Mouse (Mus musculus) forebrain, embryonic 13.5 days (tissue): ENCODE data around the gene Cnksr3. TPM values are rescaled to one million over a fixed set of nuclear protein-coding genes. Genes with fewer than 3 reads are reported as not detected.

Experiments used
- ATAC-seq: fragments of 200-750 bp; cut with Nextera tagmentation; 2 replicates; pipeline ENCODE4 v1.8.0; 2017
- H3K27ac ChIP-seq: fragments of 300-500 bp; sonication (generic); 2 replicates; pipeline ENCODE4 v1.5.1; 2015; ENCODE audit warnings: inconsistent platforms, mild to moderate bottlenecking, moderate library complexity
- H3K27me3 ChIP-seq: fragments of 300-500 bp; sonication (generic); 2 replicates; pipeline ENCODE4 v1.6.1; 2015; ENCODE audit warnings: mild to moderate bottlenecking, inconsistent platforms
- H3K36me3 ChIP-seq: fragments of 300-500 bp; sonication (generic); 2 replicates; pipeline ENCODE4 v1.6.1; 2015; ENCODE audit warnings: mild to moderate bottlenecking, inconsistent platforms; ENCODE audit not compliant: poor library complexity, severe bottlenecking
- H3K4me1 ChIP-seq: fragments of 300-500 bp; sonication (generic); 2 replicates; pipeline ENCODE4 v1.6.1; 2015; ENCODE audit warnings: inconsistent platforms
- H3K4me2 ChIP-seq: fragments of 300-500 bp; sonication (generic); 2 replicates; pipeline ENCODE4 v1.6.1; 2015; ENCODE audit warnings: inconsistent platforms, mild to moderate bottlenecking, moderate library complexity
- H3K4me3 ChIP-seq: fragments of 300-500 bp; sonication (generic); 2 replicates; pipeline ENCODE4 v1.5.1; 2015; ENCODE audit warnings: mild to moderate bottlenecking, inconsistent platforms
- H3K9ac ChIP-seq: fragments of 300-500 bp; sonication (generic); 2 replicates; pipeline ENCODE4 v1.6.1; 2015; ENCODE audit warnings: mild to moderate bottlenecking, inconsistent platforms
- H3K9me3 ChIP-seq: fragments of 300-500 bp; sonication (generic); replicated peaks from 2 replicates; pipeline ENCODE4 v1.6.1; 2016; ENCODE audit warnings: inconsistent platforms
- WGBS: fragments of 180-500 bp; shearing (Covaris S2); methylation state at CpG from one replicate; pipeline ENCODE4 v1.1.7; 2015; 5-methylcytosine and 5-hydroxymethylcytosine counted together
- polyA plus RNA-seq: library from polyadenylated mRNA; unstranded; fragments of >200 nt; fragmentation: Nextera tagmentation; extraction: Ambion mirVana; gene quantifications from 2 replicates; pipeline ENCODE4 v1.2.1, GENCODE M21; 2015

Cnksr3 gene
- polyA plus RNA-seq, 1 experiment from 2014 or later: 4.2 TPM

DNA sequence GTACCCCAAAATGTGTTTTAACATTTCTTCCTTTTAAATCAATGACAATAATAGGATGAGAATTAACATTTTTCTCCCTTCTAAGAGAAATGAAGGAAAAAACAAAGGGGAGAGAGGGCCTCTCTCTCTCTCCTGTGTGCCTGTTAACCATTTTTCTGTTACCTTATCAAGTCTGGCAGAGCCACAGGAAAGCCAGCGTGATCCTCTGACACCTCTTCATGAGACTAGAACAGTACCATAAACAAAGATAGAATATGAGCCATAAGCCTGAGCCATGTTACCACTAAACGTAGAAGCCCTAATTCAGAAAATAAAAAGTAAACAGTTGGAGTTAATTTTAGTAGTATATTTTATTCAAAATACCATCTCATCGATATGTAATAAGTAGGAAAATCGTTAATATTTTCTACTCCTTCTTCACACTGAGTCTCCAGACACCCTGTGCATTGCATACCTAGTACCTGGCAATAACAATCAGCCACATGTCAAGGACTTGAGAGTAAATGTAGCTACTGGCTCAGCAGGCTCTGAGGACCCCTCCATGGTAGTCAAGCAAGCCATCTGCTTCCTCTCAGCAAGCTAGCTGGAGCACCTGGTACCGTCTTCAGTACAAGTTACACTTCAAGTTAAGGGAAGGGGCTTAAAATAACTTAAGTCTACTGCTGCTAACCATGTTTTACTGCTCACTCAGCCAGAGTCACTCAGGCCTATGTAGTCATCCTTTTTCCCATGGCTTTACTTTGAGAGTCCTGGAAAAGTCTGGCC lies 2.2 kb downstream of the Cnksr3 start:
- Histone ChIP-seq H3K36me3 (no peaks in the 10 kb centered on the region), H3K4me3 (peak overlapping the region; percentile 73), H3K4me2 (peak overlapping the region; percentile 98), H3K9me3 (no peaks in the 10 kb centered on the region), H3K27ac (no peak overlapping the region; the same call in 1 of the 2 replicates), H3K4me1 (peaks cover 28% of the 10 kb centered on the region), H3K9ac (peak overlapping the region; percentile 73; the same call in 1 of the 2 replicates), H3K27me3 (no peaks in the 10 kb centered on the region)
- WGBS: 75% methylated on average over 5 of the region's 5 CpGs
- no peak for ATAC-seq

DNA sequence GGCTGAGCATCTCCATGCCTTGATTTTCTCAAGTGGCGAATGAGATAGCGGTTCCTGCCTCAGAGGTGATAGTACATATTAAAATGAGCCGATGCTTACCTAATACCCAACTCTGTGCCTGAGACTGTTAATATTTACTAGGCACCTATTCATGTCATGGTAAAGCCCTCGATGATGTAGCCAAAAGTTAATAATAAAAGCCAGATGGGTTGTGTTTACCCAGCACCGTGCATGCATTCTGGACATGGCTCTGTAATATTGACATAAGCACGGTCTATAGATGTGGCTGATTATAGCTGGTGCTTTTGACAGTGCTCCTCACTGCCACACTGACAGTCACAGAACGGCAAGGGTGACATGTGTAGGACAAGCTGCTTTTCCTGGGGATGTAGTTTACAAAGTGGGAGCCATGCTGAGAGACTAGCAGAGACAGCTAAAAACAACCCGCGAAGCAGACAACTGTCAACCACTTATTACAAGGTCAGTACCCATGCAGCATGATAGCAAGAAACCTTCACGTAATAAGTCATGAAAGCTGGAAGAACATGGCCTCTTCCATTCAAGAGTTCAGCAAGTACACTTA lies 3.1 kb downstream of the Cnksr3 start:
- Histone ChIP-seq H3K4me1 (peaks cover 27% of the 10 kb centered on the region), H3K9me3 (no peaks in the 10 kb centered on the region), H3K27me3 (no peaks in the 10 kb centered on the region), H3K27ac (no peak overlapping the region), H3K36me3 (no peaks in the 10 kb centered on the region), H3K4me3 (no peak overlapping the region), H3K9ac (no peak overlapping the region), H3K4me2 (no peak overlapping the region)
- no peak for ATAC-seq
- 87% methylated on average over 10 of the region's 10 CpGs for WGBS

DNA sequence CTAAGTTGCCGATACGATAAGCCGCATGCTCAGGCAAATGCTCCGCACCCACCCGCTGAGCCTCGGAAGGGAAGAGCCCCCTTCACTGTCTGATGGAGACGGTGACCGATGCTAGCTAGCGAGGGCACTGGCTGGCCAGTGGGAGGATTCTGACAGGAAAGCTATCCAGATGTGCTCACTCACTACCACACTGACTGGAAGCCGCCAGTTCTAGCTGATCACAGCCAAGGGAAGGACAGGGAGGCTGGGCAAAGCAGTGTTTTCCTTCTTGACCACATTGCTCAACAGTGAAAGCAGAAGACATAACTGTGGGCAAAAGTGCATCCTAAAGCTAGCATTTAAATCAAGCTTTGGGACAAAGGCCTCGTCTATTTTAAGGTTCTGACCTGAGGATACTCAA lies 4.7 kb downstream of the Cnksr3 start:
- 87% methylated on average over 11 of the region's 11 CpGs for WGBS

DNA sequence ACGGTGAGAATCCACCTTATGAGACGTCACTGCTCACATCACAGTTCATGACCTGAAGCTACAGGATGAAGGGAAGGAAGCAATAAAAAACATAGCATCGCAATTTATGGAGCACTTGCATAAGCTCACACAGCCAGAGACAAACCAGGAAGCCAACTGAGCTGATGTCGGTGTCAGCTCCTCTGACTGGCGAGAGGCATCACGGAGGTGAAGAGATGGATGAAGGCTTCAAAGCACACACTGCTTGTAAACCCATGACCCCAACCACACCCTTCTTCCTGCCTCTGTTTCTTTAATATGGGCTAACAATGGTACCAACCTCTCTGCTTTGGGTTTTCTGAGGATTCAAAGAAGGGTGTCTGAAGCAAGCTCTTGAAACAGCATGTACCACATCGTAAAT lies 5.5 kb downstream of the Cnksr3 start:
- 85% methylated on average over 7 of the region's 7 CpGs for WGBS
- Histone ChIP-seq H3K9ac (no peak overlapping the region), H3K27ac (no peak overlapping the region), H3K4me1 (peaks cover 13% of the 10 kb centered on the region), H3K36me3 (no peaks in the 10 kb centered on the region), H3K9me3 (no peaks in the 10 kb centered on the region), H3K27me3 (no peaks in the 10 kb centered on the region), H3K4me2 (no peak overlapping the region), H3K4me3 (no peak overlapping the region)
- ATAC-seq: no peak

More for the DNA sequence above, 4.7 kb downstream of the Cnksr3 start:
- Histone ChIP-seq H3K27me3 (no peaks in the 10 kb centered on the region), H3K4me3 (no peak overlapping the region), H3K9me3 (no peaks in the 10 kb centered on the region), H3K4me1 (peaks cover 13% of the 10 kb centered on the region), H3K9ac (no peak overlapping the region), H3K36me3 (no peaks in the 10 kb centered on the region), H3K4me2 (no peak overlapping the region), H3K27ac (no peak overlapping the region)
- no peak for ATAC-seq

DNA sequence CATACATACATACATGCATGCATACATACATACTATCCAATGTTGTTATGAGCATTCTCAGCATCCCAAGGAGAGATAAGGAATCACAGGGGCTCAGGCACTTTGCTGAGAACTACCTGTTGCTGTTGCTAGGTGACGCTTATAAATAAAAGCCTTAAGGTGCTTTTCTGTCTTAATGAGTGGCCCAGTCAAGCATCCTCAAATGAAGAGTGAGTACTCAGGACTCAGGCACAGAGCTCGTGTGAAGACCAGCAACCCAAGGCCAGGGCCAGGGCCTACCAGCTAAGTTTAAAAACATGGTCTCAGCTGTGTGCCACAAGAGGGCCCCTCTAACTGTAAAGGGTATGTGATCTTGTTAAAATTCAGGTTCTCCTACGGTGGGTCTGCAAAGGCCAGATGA lies 6.5 kb downstream of the Cnksr3 start:
- H3K4me2 ChIP-seq: no peak overlapping the region
- no peaks in the 10 kb centered on the region for H3K27me3 ChIP-seq
- H3K9me3 ChIP-seq: no peaks in the 10 kb centered on the region
- H3K9ac ChIP-seq: no peak overlapping the region
- no peak for ATAC-seq
- H3K4me3 ChIP-seq: no peak overlapping the region
- no peaks in the 10 kb centered on the region for H3K36me3 ChIP-seq
- no peak overlapping the region for H3K27ac ChIP-seq
- WGBS: 82% methylated on average over 3 of the region's 3 CpGs
- H3K4me1 ChIP-seq: peaks cover 10% of the 10 kb centered on the region

DNA sequence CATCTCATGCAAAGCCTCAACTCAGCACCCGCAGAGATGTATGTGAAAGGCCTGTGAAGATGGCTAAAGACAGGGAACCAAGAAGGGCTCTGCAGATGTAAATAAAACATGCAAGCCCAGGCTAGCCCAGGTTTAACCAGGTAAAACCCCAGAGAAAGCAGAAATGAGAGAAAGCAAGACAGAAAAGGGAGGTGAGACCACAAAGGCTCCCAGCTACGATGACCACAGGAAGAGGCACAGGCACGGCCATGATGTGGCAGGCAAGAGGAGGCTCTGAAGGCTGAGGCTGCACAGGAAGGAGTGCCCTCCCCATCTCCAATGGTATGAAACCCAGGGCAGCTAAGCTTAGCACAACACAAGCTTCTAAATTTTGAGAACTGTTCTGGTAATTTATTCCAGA lies 7.1 kb downstream of the Cnksr3 start:
- no peak for ATAC-seq
- no peak overlapping the region for H3K27ac ChIP-seq
- H3K36me3 ChIP-seq: no peaks in the 10 kb centered on the region
- H3K4me2 ChIP-seq: no peak overlapping the region
- H3K4me1 ChIP-seq: peaks cover 4% of the 10 kb centered on the region
- 87% methylated on average over 3 of the region's 3 CpGs for WGBS
- no peaks in the 10 kb centered on the region for H3K27me3 ChIP-seq
- H3K9me3 ChIP-seq: no peaks in the 10 kb centered on the region
- no peak overlapping the region for H3K4me3 ChIP-seq
- H3K9ac ChIP-seq: no peak overlapping the region

DNA sequence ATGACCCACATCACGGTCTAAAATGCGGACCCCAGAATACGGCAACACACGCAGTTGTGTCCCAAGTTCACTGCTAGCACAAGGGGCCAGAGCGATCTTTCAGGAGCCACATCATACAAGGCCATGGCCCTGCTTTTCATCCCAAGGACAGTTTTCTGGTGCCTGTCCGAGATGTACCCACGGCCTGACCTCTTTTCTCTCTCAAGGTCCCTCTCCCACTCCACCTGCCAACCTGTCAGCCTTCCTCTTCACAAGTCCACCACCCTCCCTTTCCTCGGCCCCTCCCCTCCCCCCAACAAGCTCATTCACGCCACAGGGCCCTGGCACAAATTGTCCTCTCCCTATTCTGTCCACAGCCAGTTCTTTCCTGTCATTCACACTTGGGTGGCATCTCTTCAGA lies 9.5 kb downstream of the Cnksr3 start:
- Histone ChIP-seq H3K9ac (no peak overlapping the region), H3K9me3 (no peaks in the 10 kb centered on the region), H3K27me3 (no peaks in the 10 kb centered on the region), H3K27ac (no peak overlapping the region), H3K4me3 (no peak overlapping the region), H3K36me3 (no peaks in the 10 kb centered on the region), H3K4me1 (0 out of 2 replicates have a peak, but pooled peaks cover 3% of the 10 kb centered on the region), H3K4me2 (no peak overlapping the region)
- 94% methylated on average over 9 of the region's 9 CpGs for WGBS
- no peak for ATAC-seq

DNA sequence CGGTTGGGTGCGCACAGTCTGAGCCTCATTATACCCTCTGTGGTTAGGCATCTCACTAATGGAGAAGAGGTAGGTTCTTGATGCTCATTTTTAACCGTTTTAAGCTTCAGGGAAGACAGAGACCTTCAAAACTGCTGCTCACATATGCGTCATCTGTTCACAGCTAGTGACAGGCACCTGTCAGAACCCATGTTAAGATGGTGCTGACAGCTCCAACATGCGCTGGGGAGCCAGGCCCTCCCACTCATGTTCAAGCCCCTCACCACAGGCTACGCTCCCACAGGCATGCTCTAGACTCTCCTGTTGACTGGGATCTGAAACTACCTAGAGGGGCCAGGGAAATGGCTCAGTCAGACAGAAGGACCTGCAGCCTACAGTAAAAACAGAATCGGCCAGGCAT lies 11.4 kb downstream of the Cnksr3 start:
- Histone ChIP-seq H3K27me3 (no peaks in the 10 kb centered on the region), H3K4me1 (peaks cover 10% of the 10 kb centered on the region; the same call in 1 of the 2 replicates), H3K9ac (no peak overlapping the region), H3K9me3 (no peaks in the 10 kb centered on the region), H3K27ac (no peak overlapping the region), H3K36me3 (no peaks in the 10 kb centered on the region), H3K4me2 (no peak overlapping the region), H3K4me3 (no peak overlapping the region)
- no peak for ATAC-seq
- 84% methylated on average over 7 of the region's 7 CpGs for WGBS

DNA sequence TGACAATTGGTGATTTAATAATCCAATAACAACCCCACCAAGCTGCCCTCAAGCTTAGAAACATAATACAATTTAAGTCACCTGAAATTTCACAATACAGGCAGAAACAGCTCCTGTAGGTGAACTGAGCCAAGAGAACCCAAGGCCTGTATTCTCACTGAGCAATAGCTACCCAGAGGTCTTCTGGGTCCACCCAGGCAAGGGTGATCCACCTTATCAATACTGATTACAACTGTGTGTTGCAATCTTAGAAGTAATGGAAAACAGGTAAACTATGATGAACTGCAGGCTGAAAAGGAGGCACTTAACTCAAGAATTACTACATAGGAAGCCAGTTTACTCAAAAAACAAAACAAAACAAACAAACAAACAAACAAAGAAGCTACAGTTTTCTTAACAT lies 13.8 kb downstream of the Cnksr3 start:
- Histone ChIP-seq H3K9me3 (no peaks in the 10 kb centered on the region), H3K4me2 (no peak overlapping the region), H3K27me3 (no peaks in the 10 kb centered on the region), H3K4me3 (no peak overlapping the region), H3K9ac (no peak overlapping the region), H3K36me3 (no peaks in the 10 kb centered on the region), H3K27ac (no peak overlapping the region), H3K4me1 (peaks cover 10% of the 10 kb centered on the region; the same call in 1 of the 2 replicates)
- no peak for ATAC-seq

DNA sequence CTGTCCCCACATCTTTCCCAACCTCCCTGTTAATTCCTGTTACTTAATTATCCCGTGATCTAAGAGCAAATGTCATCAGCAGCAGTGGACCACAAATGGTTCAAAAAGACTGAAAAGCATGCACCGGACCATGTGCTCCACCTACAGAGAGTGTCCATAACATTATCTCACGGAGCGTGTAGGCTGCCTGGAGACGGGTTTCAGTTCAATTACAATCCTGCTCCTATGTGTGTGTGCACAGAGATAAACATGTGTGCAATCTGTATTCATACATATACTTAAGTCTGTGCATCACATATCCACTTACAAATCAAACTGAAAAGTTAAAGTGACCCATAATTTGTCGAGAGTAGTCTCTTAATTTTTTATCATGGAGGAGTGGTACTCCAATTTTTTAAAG lies 14.3 kb downstream of the Cnksr3 start:
- peaks cover 10% of the 10 kb centered on the region; the same call in 1 of the 2 replicates for H3K4me1 ChIP-seq
- no peak overlapping the region for H3K4me3 ChIP-seq
- no peak for ATAC-seq
- no peak overlapping the region for H3K4me2 ChIP-seq
- no peaks in the 10 kb centered on the region for H3K36me3 ChIP-seq
- H3K27me3 ChIP-seq: no peaks in the 10 kb centered on the region
- no peak overlapping the region for H3K9ac ChIP-seq
- 89% methylated on average over 6 of the region's 6 CpGs for WGBS
- no peaks in the 10 kb centered on the region for H3K9me3 ChIP-seq
- H3K27ac ChIP-seq: no peak overlapping the region

DNA sequence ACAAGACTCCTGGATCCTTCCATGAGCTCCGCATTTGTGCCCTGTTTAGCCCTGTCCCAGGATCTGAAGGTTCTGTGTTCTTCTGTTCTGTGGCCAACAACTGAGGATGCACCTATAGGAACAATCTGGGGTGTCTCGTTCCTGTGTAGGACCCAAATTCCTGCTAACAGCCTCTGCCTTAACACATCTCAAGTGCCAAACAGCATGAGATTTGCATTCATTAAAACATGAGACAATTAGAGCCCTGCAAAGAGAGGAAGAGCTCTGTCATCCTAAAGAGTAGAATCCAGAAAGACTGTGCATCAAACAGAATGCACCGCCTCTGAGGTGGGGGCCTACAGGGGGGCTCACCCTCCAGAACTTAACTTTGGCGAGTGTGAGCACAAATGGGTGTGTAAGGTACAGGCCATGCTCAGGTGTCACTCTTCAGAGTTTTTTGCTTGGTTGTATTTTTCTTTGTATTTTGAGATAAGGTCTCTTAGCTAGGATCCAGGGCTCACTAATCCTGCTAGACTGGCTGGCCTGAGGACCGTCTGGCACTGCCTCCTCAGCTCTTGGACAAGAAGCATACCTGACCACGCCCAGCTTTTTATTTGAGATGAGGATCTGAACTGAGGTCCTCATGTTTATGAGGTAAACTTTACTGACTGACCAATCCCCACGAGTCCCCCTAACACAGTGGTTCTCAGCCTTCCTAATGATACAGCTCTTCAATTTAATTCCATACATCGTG lies 15.2 kb downstream of the Cnksr3 start:
- Histone ChIP-seq H3K4me1 (peaks cover 10% of the 10 kb centered on the region; the same call in 1 of the 2 replicates), H3K27ac (no peak overlapping the region), H3K9me3 (no peaks in the 10 kb centered on the region), H3K4me3 (no peak overlapping the region), H3K27me3 (no peaks in the 10 kb centered on the region), H3K4me2 (no peak overlapping the region), H3K9ac (no peak overlapping the region), H3K36me3 (no peaks in the 10 kb centered on the region)
- no peak; the same call in 1 of the 2 replicates for ATAC-seq
- WGBS: 70% methylated on average over 8 of the region's 8 CpGs

DNA sequence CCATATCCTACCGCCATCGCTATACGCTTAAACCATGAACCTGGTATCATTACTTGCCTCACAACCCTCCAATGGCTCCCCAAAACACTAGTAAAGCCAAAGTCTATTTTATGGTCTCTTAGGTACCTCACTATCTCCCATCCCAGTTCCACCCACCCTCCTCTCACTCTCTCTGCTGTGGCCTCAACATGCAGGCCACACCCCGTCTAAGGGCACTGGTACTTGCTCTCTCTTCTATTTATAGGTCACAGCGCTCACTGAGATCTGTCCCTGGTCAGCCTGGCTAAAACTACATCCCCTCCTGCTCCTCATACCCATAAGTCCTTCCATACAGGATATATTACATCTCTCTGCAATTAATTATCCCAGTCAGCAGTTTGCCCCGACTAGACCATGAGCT lies 16.1 kb downstream of the Cnksr3 start:
- H3K9me3 ChIP-seq: no peaks in the 10 kb centered on the region
- no peaks in the 10 kb centered on the region for H3K27me3 ChIP-seq
- H3K36me3 ChIP-seq: no peaks in the 10 kb centered on the region
- no peak for ATAC-seq
- 86% methylated on average over 6 of the region's 6 CpGs for WGBS
- no peak overlapping the region for H3K27ac ChIP-seq
- no peak overlapping the region for H3K4me3 ChIP-seq
- no peak overlapping the region for H3K4me2 ChIP-seq
- peaks cover 10% of the 10 kb centered on the region; the same call in 1 of the 2 replicates for H3K4me1 ChIP-seq
- H3K9ac ChIP-seq: no peak overlapping the region
